Mouse (Mus musculus) B cell, adult 67 days (primary cell): ENCODE measurements around the gene Naa20. TPM values are rescaled to one million over a fixed set of nuclear protein-coding genes. Genes with fewer than 3 reads are reported as not detected.

Source experiments
- total RNA-seq, 2 experiments: library from RNA; stranded (reverse); gene quantifications; 4 replicates each; pipeline ENCODE4 v1.2.4; 2023

Naa20 gene
- total RNA-seq: 10 to 100 TPM; 31.3 to 32.3 TPM

DNA sequence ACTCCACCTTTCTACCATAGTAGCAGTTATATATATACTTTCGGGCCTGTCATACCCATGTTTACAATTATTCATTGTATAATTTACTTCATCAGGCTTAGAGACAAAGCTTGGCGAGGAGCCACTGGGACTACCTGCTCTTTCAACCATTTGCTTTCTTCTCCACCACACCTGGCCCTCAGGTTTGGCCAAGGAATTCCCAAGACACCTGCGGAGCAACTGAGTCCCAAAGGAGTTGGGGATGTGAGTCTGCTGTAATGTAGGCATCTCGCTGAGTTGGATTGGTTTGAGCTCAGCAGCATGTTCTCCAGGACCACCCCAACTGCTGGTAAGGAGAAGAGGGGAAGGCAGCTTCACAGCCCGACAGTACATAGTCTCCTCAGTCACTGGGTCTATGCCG, at the start of gene Naa20:
Gene Naa20, plus strand, starts transcription at position 239 of the 400 bp plus-strand sequence.

DNA sequence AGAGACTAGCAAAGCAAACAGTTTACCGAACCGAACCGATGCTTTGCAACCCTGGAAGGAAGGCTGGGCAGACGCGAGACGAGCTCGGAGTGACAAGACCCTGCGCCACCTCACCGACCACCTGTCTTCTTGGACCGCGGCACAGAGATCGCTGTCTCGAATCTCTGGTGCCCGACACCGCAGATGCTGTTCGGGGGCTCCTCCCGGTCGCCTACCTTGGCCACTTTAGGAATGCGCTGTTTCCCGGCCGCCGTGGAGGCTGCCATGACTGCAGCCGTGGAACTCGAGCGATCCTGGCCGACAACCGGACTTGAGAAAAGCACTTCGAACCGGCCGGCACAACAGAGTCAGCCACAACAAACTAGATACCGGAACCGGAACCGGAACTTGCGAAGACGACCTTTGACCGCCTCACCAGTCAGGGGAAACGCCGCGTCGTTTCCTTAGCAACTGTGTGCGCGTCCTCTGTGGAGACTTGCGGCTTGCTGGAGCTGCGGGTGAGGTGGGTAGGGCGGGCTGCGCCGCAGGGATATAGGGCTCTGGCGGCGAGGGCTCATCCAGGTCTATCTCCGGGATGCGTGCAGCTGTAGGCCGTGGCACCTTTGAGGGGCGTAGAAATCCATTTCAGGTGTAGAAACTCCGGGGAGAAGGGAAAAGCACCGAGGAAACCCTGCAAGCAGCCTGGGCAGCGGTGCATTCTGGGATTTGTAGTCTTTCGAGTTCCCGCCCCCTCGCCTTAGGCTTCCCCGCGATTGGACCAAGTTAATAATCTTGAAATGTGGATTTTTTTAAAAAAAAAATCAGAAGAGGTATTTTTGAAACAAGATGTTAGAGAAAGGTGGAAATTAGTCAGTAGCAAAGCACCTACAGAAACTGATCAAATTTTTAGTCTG, 32.7 kb downstream of the Naa20 start, which contains the start of the genes Cfap61 and Crnkl1:
Gene Cfap61, plus strand, starts transcription at position 446 of the 893 bp plus-strand sequence.
Gene Crnkl1, minus strand, starts transcription at position 676 of the 893 bp plus-strand sequence.

Other genes with a start within 250 kb of the Naa20 start
- 1 to 10 TPM in 1 of 2 experiments, not detected in 1; 2.7 TPM for gene Rin2, start 226.9 kb upstream of the Naa20 start, total RNA-seq
- gene Cfap61, start 32.7 kb downstream of the Naa20 start, total RNA-seq: not detected
- 10 to 100 TPM; 46.3 to 49.0 TPM for gene Crnkl1, start 32.9 kb downstream of the Naa20 start, total RNA-seq